Mouse (Mus musculus) right cerebral cortex, postnatal 10 days (tissue): Measurements from ENCODE around the gene Ear2.
A peak's percentile ranks its signal among the peaks of the same experiment; 100 is the strongest.
"Not testable (repeated sequence)": the region's sequence is repeated elsewhere in the genome, so short reads cannot be mapped to it uniquely, and the experiment has no call there.

Source experiments
- DNase-seq, 2 experiments: peaks; one replicate each; pipeline ENCODE4 v3.0.0; 2021; ENCODE audit warnings: low spot score in 2 of 2

Ear2 gene

GRCm38 (mm10) chr14:44102354-44102753 lies at the start of gene Ear2:
TSS of gene Ear2 (plus strand) at chr14:44102654.
- DNase-seq: not testable (repeated sequence)

- DNase-seq: peak; percentile 13 to 19
These were observed 34.6 kb upstream of the Ear2 start for GRCm38 (mm10) chr14:44067879-44068278.

GRCm38 (mm10) chr14:44070595-44070994 lies 31.9 kb upstream of the Ear2 start:
- DNase-seq: not testable (repeated sequence)

- DNase-seq: not testable (repeated sequence)
These were observed 24.6 kb upstream of the Ear2 start for GRCm38 (mm10) chr14:44077785-44078341.

GRCm38 (mm10) chr14:44086588-44086987 lies 15.9 kb upstream of the Ear2 start:
- DNase-seq: not testable (repeated sequence)

- not testable (repeated sequence) for DNase-seq
These were observed 14.9 kb upstream of the Ear2 start for GRCm38 (mm10) chr14:44087535-44087934.

GRCm38 (mm10) chr14:44091524-44091923 lies 10.9 kb upstream of the Ear2 start:
- DNase-seq: not testable (repeated sequence)

- not testable (repeated sequence) for DNase-seq
These were observed 8.0 kb upstream of the Ear2 start for GRCm38 (mm10) chr14:44094445-44094844.

- DNase-seq: not testable (repeated sequence)
These were observed 2.4 kb upstream of the Ear2 start for GRCm38 (mm10) chr14:44100030-44100429.

- DNase-seq: no peak
These were observed 8.5 kb downstream of the Ear2 start for GRCm38 (mm10) chr14:44110981-44111380.

- not testable (repeated sequence) for DNase-seq
These were observed 21.1 kb downstream of the Ear2 start, which contains the start of gene Gm3327 for GRCm38 (mm10) chr14:44123551-44123950. TSS of gene Gm3327 (plus strand) at chr14:44123851.
